8 mouse cellular contexts compared by ENCODE assay signal in genomic region chr12:54709691-54710493, GRCm38 (mm10). TPM values are rescaled to one million over a fixed set of nuclear protein-coding genes. Genes with fewer than 3 reads are reported as not detected.
A peak's percentile ranks its signal among the peaks of the same experiment; 100 is the strongest.
DNase-seq lines count a peak whose midpoint lies in the region; ATAC-seq lines count a peak whose summit lies in the region.
"Not testable (repeated sequence)": the region's sequence is repeated elsewhere in the genome, so short reads cannot be mapped to it uniquely, and the experiment has no call there.

No protein-coding gene starts in this region.

- not testable (repeated sequence) for H3K4me3 ChIP-seq in forebrain, embryonic 11.5 days (ENCODE audit: low read depth, low read length); limb, embryonic 11.5 days (ENCODE audit: low read depth, low read length)
- peak overlapping the region; percentile 35 for H3K4me3 ChIP-seq in heart, embryonic 13.5 days
- 0 out of 2 replicates have a peak overlapping the region, but pooled peaks have one; percentile 26 for H3K4me3 ChIP-seq in lung, embryonic 15.5 days

- not testable (repeated sequence) for H3K27ac ChIP-seq in forebrain, embryonic 11.5 days (ENCODE audit: low read depth, low read length); heart, embryonic 13.5 days (replicated peaks); limb, embryonic 11.5 days (replicated peaks; ENCODE audit: low read depth, low read length); lung, embryonic 15.5 days

- WGBS in forebrain, embryonic 11.5 days = under 1% methylated on average over 10 of the region's 44 CpGs
- WGBS in heart, embryonic 13.5 days = 0% methylated on average over 8 of the region's 44 CpGs
- WGBS in limb, embryonic 11.5 days = 0% methylated on average over 6 of the region's 44 CpGs
- WGBS in lung, embryonic 15.5 days = under 1% methylated on average over 10 of the region's 44 CpGs

- not testable (repeated sequence) for H3K9me3 ChIP-seq in forebrain, embryonic 11.5 days (ENCODE audit: control insufficient read depth, low read length); heart, embryonic 13.5 days; limb, embryonic 11.5 days (ENCODE audit: control insufficient read depth, low read length); lung, embryonic 15.5 days

- not testable (repeated sequence) for H3K36me3 ChIP-seq in forebrain, embryonic 11.5 days (ENCODE audit: control insufficient read depth, insufficient read depth, low read length); heart, embryonic 13.5 days; limb, embryonic 11.5 days (ENCODE audit: control insufficient read depth, insufficient read depth, low read length); lung, embryonic 15.5 days

- H3K9ac ChIP-seq in forebrain, embryonic 11.5 days (ENCODE audit: low read length); heart, embryonic 13.5 days; limb, embryonic 11.5 days (ENCODE audit: low read length); lung, embryonic 15.5 days: not testable (repeated sequence)

- H3K27me3 ChIP-seq in forebrain, embryonic 11.5 days (ENCODE audit: control insufficient read depth, insufficient read depth, low read length); heart, embryonic 13.5 days (replicated peaks); limb, embryonic 11.5 days (ENCODE audit: control insufficient read depth, insufficient read depth, low read length); lung, embryonic 15.5 days: not testable (repeated sequence)

- not testable (repeated sequence) for H3K4me2 ChIP-seq in forebrain, embryonic 11.5 days (ENCODE audit: low read depth, low read length, severe bottlenecking); limb, embryonic 11.5 days (ENCODE audit: low read depth, severe bottlenecking); lung, embryonic 15.5 days
- peak overlapping the region; percentile 40; the same call in 1 of the 2 replicates for H3K4me2 ChIP-seq in heart, embryonic 13.5 days

- peak; percentile 36 for ATAC-seq in cerebellum, adult (ENCODE audit: insufficient number of reproducible peaks, low FRiP score, low TSS enrichment)
- ATAC-seq in forebrain, embryonic 11.5 days (replicated peaks; ENCODE audit: low FRiP score) = peak; percentile 80
- peak; percentile 52 for ATAC-seq in heart, embryonic 13.5 days (ENCODE audit: extremely low read depth, insufficient number of reproducible peaks, low FRiP score, low TSS enrichment)
- ATAC-seq in inflammation-experienced regulatory T-cells, adult 6 months = peak; percentile 55
- ATAC-seq in limb, embryonic 11.5 days (ENCODE audit: insufficient number of reproducible peaks, low FRiP score, low TSS enrichment, low read depth) = peak; percentile 39
- peak; percentile 35 for ATAC-seq in lung, embryonic 15.5 days (ENCODE audit: borderline replicate concordance, extremely low read depth, low FRiP score, low TSS enrichment)
- ATAC-seq in monocyte, adult 5-6 weeks (replicated peaks; ENCODE audit: insufficient number of reproducible peaks, low FRiP score, low TSS enrichment, poor library complexity, severe bottlenecking) = peak; percentile 37

- not testable (repeated sequence) for DNase-seq in forebrain, embryonic 11.5 days (ENCODE audit: low spot score); limb, embryonic 11.5 days (ENCODE audit: low spot score)
- peak; percentile 5 for DNase-seq in testis, postnatal 10 days (ENCODE audit: low spot score)

- H3K4me1 ChIP-seq in forebrain, embryonic 11.5 days (replicated peaks; ENCODE audit: control insufficient read depth, insufficient read depth, low read length); heart, embryonic 13.5 days; limb, embryonic 11.5 days (ENCODE audit: control insufficient read depth, insufficient read depth, low read length); lung, embryonic 15.5 days: not testable (repeated sequence)

RNA-seq across cellular contexts. Expression of gene Eapp, which starts 14.2 kb away (rescaled TPM):
- 76.1 and 78.4 TPM in 2 replicates for polyA plus RNA-seq in forebrain, embryonic 11.5 days (2014; fragmentation: Nextera tagmentation; extraction: Ambion mirVana)
- polyA plus RNA-seq in heart, embryonic 13.5 days (2015; fragmentation: Nextera tagmentation; extraction: Ambion mirVana) = 45.5 and 49.4 TPM in 2 replicates
- polyA plus RNA-seq in inflammation-experienced regulatory T-cells, adult 6 months (2017; shearing (Covaris generic)) = 100 to 1,000 TPM; 126 to 159 (median 145) TPM
- polyA plus RNA-seq in limb, embryonic 11.5 days (2014; fragmentation: Nextera tagmentation; extraction: Ambion mirVana) = 68.3 and 75.7 TPM in 2 replicates
- 54.9 and 57.5 TPM in 2 replicates for polyA plus RNA-seq in lung, embryonic 15.5 days (2015; fragmentation: Nextera tagmentation; extraction: Ambion mirVana)
- 63.1 to 85.9 TPM (median 71.5 TPM) in 3 replicates for total RNA-seq in monocyte, adult 5-6 weeks (2017)

RNA-seq across cellular contexts. Expression of gene Sptssa, which starts 53.5 kb away (rescaled TPM):
- polyA plus RNA-seq in forebrain, embryonic 11.5 days (2014; fragmentation: Nextera tagmentation; extraction: Ambion mirVana) = 170 and 179 TPM in 2 replicates
- 125 and 133 TPM in 2 replicates for polyA plus RNA-seq in heart, embryonic 13.5 days (2015; fragmentation: Nextera tagmentation; extraction: Ambion mirVana)
- polyA plus RNA-seq in inflammation-experienced regulatory T-cells, adult 6 months (2017; shearing (Covaris generic)) = 100 to 1,000 TPM; 190 to 247 (median 231) TPM
- polyA plus RNA-seq in limb, embryonic 11.5 days (2014; fragmentation: Nextera tagmentation; extraction: Ambion mirVana) = 171 and 178 TPM in 2 replicates
- polyA plus RNA-seq in lung, embryonic 15.5 days (2015; fragmentation: Nextera tagmentation; extraction: Ambion mirVana) = 192 and 200 TPM in 2 replicates
- total RNA-seq in monocyte, adult 5-6 weeks (2017) = 74.5 to 129 TPM (median 113 TPM) in 3 replicates
